Mouse (Mus musculus): ENCODE measurements around the gene Olfr945. TPM values are rescaled to one million over a fixed set of nuclear protein-coding genes. Genes with fewer than 3 reads are reported as not detected.

Olfr945 gene
- not detected in 2 replicates for polyA plus RNA-seq (2015; fragmentation: Nextera tagmentation; extraction: Ambion mirVana)

DNA sequence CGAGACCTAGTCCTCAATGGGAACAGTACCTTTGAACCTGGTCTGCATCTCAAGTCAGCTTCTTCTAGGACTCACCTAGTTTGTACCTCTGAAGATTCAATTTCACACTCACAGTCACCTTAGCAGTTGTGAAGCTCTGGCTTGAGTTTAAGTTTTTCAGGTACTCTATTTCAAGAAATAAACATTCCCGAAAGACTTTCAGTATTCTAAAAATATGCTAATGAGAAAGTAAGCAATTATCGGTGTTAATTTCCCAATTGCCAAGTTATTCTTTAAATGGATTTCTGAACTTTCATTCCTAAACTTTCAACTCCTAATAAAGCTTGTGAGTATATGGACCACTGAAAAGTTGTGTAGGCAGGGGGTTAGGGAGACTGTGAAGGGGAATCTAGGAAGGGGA, at the start of gene Olfr945:
Gene Olfr945, minus strand, starts transcription at position 101 of the 400 bp plus-strand sequence.
- H3K4me3 ChIP-seq (replicated peaks; ENCODE audit: low read length): no peak within 1 kb of the TSS
- H3K9me3 ChIP-seq (replicated peaks; ENCODE audit: control insufficient read depth, low read length): no peaks in the 10 kb centered on the region
- H3K27me3 ChIP-seq (ENCODE audit: control insufficient read depth, insufficient read depth, low read length): no peaks in the 10 kb centered on the region
- no peak within 1 kb of the TSS for H3K9ac ChIP-seq (ENCODE audit: low read length)
- no peak within 1 kb of the TSS for H3K4me2 ChIP-seq (ENCODE audit: low read depth, low read length)
- WGBS: 86% methylated on average over 3 of the region's 3 CpGs
- ATAC-seq (ENCODE audit: insufficient read depth, low FRiP score): no peak
- no peaks in the 10 kb centered on the region for H3K36me3 ChIP-seq (ENCODE audit: control insufficient read depth, insufficient read depth, low read length)
- no peak within 1 kb of the TSS for H3K27ac ChIP-seq (ENCODE audit: low read length)
- no peaks in the 10 kb centered on the region for H3K4me1 ChIP-seq (ENCODE audit: control insufficient read depth, insufficient read depth, low read length)

DNA sequence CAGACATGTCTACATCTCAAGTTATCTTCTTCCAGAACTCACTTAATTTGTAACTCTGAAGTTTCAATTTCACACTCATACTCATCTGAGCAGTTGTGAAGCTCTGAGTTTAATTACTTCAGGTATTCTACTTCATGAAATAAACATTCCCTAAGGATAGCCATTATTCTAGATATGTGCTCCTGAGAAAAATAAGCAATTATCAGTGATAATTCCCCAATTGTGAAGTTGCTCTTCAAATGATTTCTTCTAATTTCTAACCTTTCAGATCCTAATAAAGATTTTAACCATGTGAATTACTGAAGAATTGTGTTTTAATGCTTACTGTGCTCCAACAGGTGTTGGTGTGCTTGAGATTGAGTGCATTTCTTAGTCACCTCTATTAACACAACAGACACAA, 49.3 kb upstream of the Olfr945 start, which contains the start of gene Olfr948:
Gene Olfr948, minus strand, starts transcription at position 101 of the 400 bp plus-strand sequence.
- H3K27ac ChIP-seq (ENCODE audit: low read length): no peak within 1 kb of the TSS
- no peak within 1 kb of the TSS for H3K4me3 ChIP-seq (replicated peaks; ENCODE audit: low read length)
- H3K27me3 ChIP-seq (ENCODE audit: control insufficient read depth, insufficient read depth, low read length): no peaks in the 10 kb centered on the region
- no peaks in the 10 kb centered on the region for H3K9me3 ChIP-seq (replicated peaks; ENCODE audit: control insufficient read depth, low read length)
- no peak within 1 kb of the TSS for H3K9ac ChIP-seq (ENCODE audit: low read length)
- no peaks in the 10 kb centered on the region for H3K36me3 ChIP-seq (ENCODE audit: control insufficient read depth, insufficient read depth, low read length)
- H3K4me1 ChIP-seq (ENCODE audit: control insufficient read depth, insufficient read depth, low read length): no peaks in the 10 kb centered on the region
- H3K4me2 ChIP-seq (ENCODE audit: low read depth, low read length): no peak within 1 kb of the TSS
- ATAC-seq (ENCODE audit: insufficient read depth, low FRiP score): no peak

DNA sequence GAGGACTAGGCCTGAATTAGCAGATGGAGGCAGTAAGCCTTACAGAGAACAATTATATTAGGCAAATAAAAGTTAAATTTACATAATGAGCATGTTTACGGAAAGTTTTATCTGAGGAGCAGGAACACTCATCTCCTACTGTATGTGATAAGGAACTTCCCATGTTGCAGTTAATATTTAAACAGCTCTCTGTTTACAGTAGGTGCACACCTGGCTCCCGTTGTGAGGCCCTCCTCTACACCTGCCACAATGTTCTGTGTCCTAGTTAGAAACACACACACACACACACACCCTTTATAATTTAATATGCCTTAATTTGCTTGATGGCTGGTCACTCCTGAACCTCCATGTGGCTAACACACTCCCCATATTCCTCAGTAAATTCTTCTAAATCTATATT, 10.5 kb upstream of the Olfr945 start:
- Histone ChIP-seq H3K9ac (ENCODE audit: low read length) (no peak overlapping the region), H3K4me3 (replicated peaks; ENCODE audit: low read length) (no peak overlapping the region), H3K27ac (ENCODE audit: low read length) (no peak overlapping the region), H3K9me3 (replicated peaks; ENCODE audit: control insufficient read depth, low read length) (no peaks in the 10 kb centered on the region), H3K36me3 (ENCODE audit: control insufficient read depth, insufficient read depth, low read length) (no peaks in the 10 kb centered on the region), H3K4me2 (ENCODE audit: low read depth, low read length) (no peak overlapping the region), H3K27me3 (ENCODE audit: control insufficient read depth, insufficient read depth, low read length) (no peaks in the 10 kb centered on the region), H3K4me1 (ENCODE audit: control insufficient read depth, insufficient read depth, low read length) (no peaks in the 10 kb centered on the region)
- 43% methylated on average over 2 of the region's 2 CpGs for WGBS
- peak; percentile 87; the same call in 1 of the 2 replicates for ATAC-seq (ENCODE audit: insufficient read depth, low FRiP score)

DNA sequence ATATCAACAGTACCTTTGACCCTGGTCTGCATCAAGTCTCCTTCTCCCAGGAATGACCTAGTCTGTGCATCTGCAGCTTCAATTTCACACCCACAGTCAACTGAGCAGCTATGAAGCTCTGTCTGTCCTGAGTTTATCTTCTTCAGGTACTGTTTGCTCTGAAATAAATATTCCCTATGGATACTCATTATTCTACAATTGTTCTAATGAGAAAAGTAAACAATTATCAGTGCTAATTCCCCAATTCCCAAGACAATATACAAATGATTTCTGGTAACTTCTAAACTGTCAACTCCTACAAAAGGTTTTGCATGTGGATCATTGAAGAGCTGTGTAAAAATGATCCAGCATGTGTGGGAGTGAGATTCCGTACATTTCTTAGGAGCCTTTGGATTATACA, 26.7 kb downstream of the Olfr945 start, which contains the start of gene Olfr1537:
Gene Olfr1537, minus strand, starts transcription at position 101 of the 400 bp plus-strand sequence.
- Histone ChIP-seq H3K36me3 (ENCODE audit: control insufficient read depth, insufficient read depth, low read length) (no peaks in the 10 kb centered on the region), H3K27me3 (ENCODE audit: control insufficient read depth, insufficient read depth, low read length) (no peaks in the 10 kb centered on the region), H3K27ac (ENCODE audit: low read length) (no peak within 1 kb of the TSS), H3K9ac (ENCODE audit: low read length) (no peak within 1 kb of the TSS), H3K9me3 (replicated peaks; ENCODE audit: control insufficient read depth, low read length) (no peaks in the 10 kb centered on the region), H3K4me1 (ENCODE audit: control insufficient read depth, insufficient read depth, low read length) (no peaks in the 10 kb centered on the region), H3K4me3 (replicated peaks; ENCODE audit: low read length) (no peak within 1 kb of the TSS), H3K4me2 (ENCODE audit: low read depth, low read length) (no peak within 1 kb of the TSS)
- ATAC-seq (ENCODE audit: insufficient read depth, low FRiP score): no peak
- 85% methylated on average over 1 of the region's 1 CpGs for WGBS

Other genes starting within 250 kb of the Olfr945 start
- not detected in 2 replicates for gene Olfr937, start 211.9 kb downstream of the Olfr945 start, polyA plus RNA-seq (2015; fragmentation: Nextera tagmentation; extraction: Ambion mirVana)
- gene Olfr938, start 197.9 kb downstream of the Olfr945 start, polyA plus RNA-seq (2015; fragmentation: Nextera tagmentation; extraction: Ambion mirVana): not detected in 2 replicates
- gene Olfr27, start 148.7 kb downstream of the Olfr945 start, polyA plus RNA-seq (2015; fragmentation: Nextera tagmentation; extraction: Ambion mirVana): not detected in 2 replicates
- not detected in 2 replicates for gene Olfr943, start 110.5 kb downstream of the Olfr945 start, polyA plus RNA-seq (2015; fragmentation: Nextera tagmentation; extraction: Ambion mirVana)
- not detected in 2 replicates for gene Olfr944, start 74.9 kb downstream of the Olfr945 start, polyA plus RNA-seq (2015; fragmentation: Nextera tagmentation; extraction: Ambion mirVana)
- not detected in 2 replicates for gene Olfr1537, start 26.8 kb downstream of the Olfr945 start, polyA plus RNA-seq (2015; fragmentation: Nextera tagmentation; extraction: Ambion mirVana)
- not detected in 2 replicates for gene Olfr948, start 49.2 kb upstream of the Olfr945 start, polyA plus RNA-seq (2015; fragmentation: Nextera tagmentation; extraction: Ambion mirVana)
- not detected in 2 replicates for gene Olfr951, start 110.6 kb upstream of the Olfr945 start, polyA plus RNA-seq (2015; fragmentation: Nextera tagmentation; extraction: Ambion mirVana)
- not detected in 2 replicates for gene Olfr952, start 150.3 kb upstream of the Olfr945 start, polyA plus RNA-seq (2015; fragmentation: Nextera tagmentation; extraction: Ambion mirVana)
- not detected in 2 replicates for gene Olfr954, start 179.9 kb upstream of the Olfr945 start, polyA plus RNA-seq (2015; fragmentation: Nextera tagmentation; extraction: Ambion mirVana)
- not detected in 2 replicates for gene Olfr955, start 195.1 kb upstream of the Olfr945 start, polyA plus RNA-seq (2015; fragmentation: Nextera tagmentation; extraction: Ambion mirVana)
- gene Olfr44, start 217.2 kb upstream of the Olfr945 start, polyA plus RNA-seq (2015; fragmentation: Nextera tagmentation; extraction: Ambion mirVana): not detected in 2 replicates
- not detected in 2 replicates for gene Olfr957, start 239.0 kb upstream of the Olfr945 start, polyA plus RNA-seq (2015; fragmentation: Nextera tagmentation; extraction: Ambion mirVana)